Mouse (Mus musculus) lung, postnatal 0 days (tissue): Measurements from ENCODE around the gene Washc4.

ENCODE experiments used
- CTCF ChIP-seq: IDR thresholded peaks from 2 replicates; pipeline ENCODE4 v1.5.1; 2016; ENCODE audit warnings: antibody characterized with exemption, mild to moderate bottlenecking
- EP300 ChIP-seq: IDR thresholded peaks from 2 replicates; pipeline ENCODE4 v1.6.1; 2016; ENCODE audit warnings: antibody characterized with exemption, mild to moderate bottlenecking, control low read depth

DNA sequence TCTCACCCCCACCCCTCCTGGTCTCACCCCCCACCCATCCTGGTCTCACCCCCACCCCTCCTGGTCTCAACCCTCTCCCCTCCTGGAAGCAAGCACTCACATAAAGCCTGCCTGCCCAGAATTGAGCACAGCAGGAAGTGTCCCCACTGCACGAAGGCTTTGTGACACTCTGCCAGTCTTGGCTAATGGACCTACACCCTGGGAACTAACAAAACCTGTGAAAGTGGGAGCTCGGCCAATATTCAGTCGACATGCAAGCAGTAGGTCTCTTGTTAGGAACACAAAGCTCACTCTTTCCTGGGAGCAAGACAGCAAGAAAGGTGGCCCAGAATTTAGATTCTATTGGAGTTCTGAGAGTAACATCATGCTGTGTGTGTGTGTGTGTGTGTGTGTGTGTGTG is 87.3 kb downstream of the Washc4 start:
- TF ChIP-seq CTCF (no peak), EP300 (no peak)
